Mouse (Mus musculus) lung, postnatal 0 days (tissue): ENCODE measurements at regions not wholly inside any gene's neighbourhood (a gene's known extent, or its start where the extent isn't known, plus 50 kb on each side); places are given as distances from the start of the nearest gene placed in this dataset.

ENCODE experiments used
- ATAC-seq: fragments of 200-750 bp; cut with Nextera tagmentation; 2 replicates; pipeline ENCODE4 v1.8.0; 2017; ENCODE audit warnings: moderate library complexity
- DNase-seq: peaks from one replicate; pipeline ENCODE4 v3.0.0-alpha.2; 2016; ENCODE audit warnings: low spot score
- H3K27ac ChIP-seq: fragments of 300-500 bp; sonication (generic); 2 replicates; pipeline ENCODE4 v1.5.1; 2014; ENCODE audit warnings: antibody characterized with exemption, mild to moderate bottlenecking, low read length, mixed read lengths
- H3K27me3 ChIP-seq: fragments of 300-500 bp; sonication (generic); replicated peaks from 2 replicates; pipeline ENCODE4 v1.6.1; 2014; ENCODE audit warnings: low read length, mixed read lengths; ENCODE audit not compliant: insufficient read depth
- H3K36me3 ChIP-seq: fragments of 300-500 bp; sonication (generic); 2 replicates; pipeline ENCODE4 v1.6.1; 2014; ENCODE audit warnings: low read length, mixed read lengths; ENCODE audit not compliant: insufficient read depth
- H3K4me1 ChIP-seq: fragments of 300-500 bp; sonication (generic); 2 replicates; pipeline ENCODE4 v1.6.1; 2014; ENCODE audit warnings: antibody characterized with exemption, low read depth, low read length, mixed read lengths; ENCODE audit not compliant: insufficient read depth
- H3K4me2 ChIP-seq: fragments of 300-500 bp; sonication (generic); replicated peaks from 2 replicates; pipeline ENCODE4 v1.6.1; 2014; ENCODE audit warnings: low read depth, mild to moderate bottlenecking, low read length, moderate library complexity, mixed read lengths
- H3K4me3 ChIP-seq: fragments of 300-500 bp; sonication (generic); 2 replicates; pipeline ENCODE4 v1.5.1; 2014; ENCODE audit warnings: low read depth, low read length
- H3K9ac ChIP-seq: fragments of 300-500 bp; sonication (generic); replicated peaks from 2 replicates; pipeline ENCODE4 v1.6.1; 2014; ENCODE audit warnings: low read depth, mild to moderate bottlenecking
- H3K9me3 ChIP-seq: fragments of 300-500 bp; sonication (generic); 2 replicates; pipeline ENCODE4 v1.6.1; 2016; ENCODE audit warnings: low read length, mixed read lengths
- CTCF ChIP-seq: IDR thresholded peaks from 2 replicates; pipeline ENCODE4 v1.5.1; 2016; ENCODE audit warnings: antibody characterized with exemption, mild to moderate bottlenecking
- EP300 ChIP-seq: IDR thresholded peaks from 2 replicates; pipeline ENCODE4 v1.6.1; 2016; ENCODE audit warnings: antibody characterized with exemption, mild to moderate bottlenecking, control low read depth
- WGBS: fragments of 180-500 bp; shearing (Covaris S2); extraction: QIAGEN DNeasy Blood & Tissue Kit; methylation state at CpG from one replicate; pipeline ENCODE4 v1.1.7; 2014; 5-methylcytosine and 5-hydroxymethylcytosine counted together

- Histone ChIP-seq H3K9ac (no peak overlapping the region), H3K36me3 (no peaks in the 10 kb centered on the region), H3K4me2 (no peak overlapping the region), H3K4me1 (no peaks in the 10 kb centered on the region), H3K27ac (no peak overlapping the region), H3K27me3 (no peaks in the 10 kb centered on the region), H3K9me3 (no peaks in the 10 kb centered on the region), H3K4me3 (no peak overlapping the region)
- no peak for ATAC-seq
- no peak for TF ChIP-seq CTCF
- no peak for TF ChIP-seq EP300
- no peak for DNase-seq
- WGBS: 77% methylated on average over 3 of the region's 3 CpGs
These were observed 175.5 kb upstream of the Pkdcc start for GRCm38 (mm10) chr17:83039563-83039962.

- no peaks in the 10 kb centered on the region for H3K4me1 ChIP-seq
- H3K27me3 ChIP-seq: no peaks in the 10 kb centered on the region
- H3K4me3 ChIP-seq: no peak overlapping the region
- H3K27ac ChIP-seq: no peak overlapping the region
- 75% methylated on average over 6 of the region's 6 CpGs for WGBS
- no peak overlapping the region for H3K4me2 ChIP-seq
- no peak for DNase-seq
- no peak for ATAC-seq
- H3K36me3 ChIP-seq: no peaks in the 10 kb centered on the region
- H3K9ac ChIP-seq: no peak overlapping the region
- TF ChIP-seq EP300 (no peak), CTCF (no peak)
- no peaks in the 10 kb centered on the region for H3K9me3 ChIP-seq
These were observed 170.6 kb upstream of the Pkdcc start for GRCm38 (mm10) chr17:83044515-83044914.

GRCm38 (mm10) chr17:83049972-83050535, 165.0 kb upstream of the Pkdcc start:
- no peak overlapping the region for H3K4me2 ChIP-seq
- H3K9me3 ChIP-seq: no peaks in the 10 kb centered on the region
- DNase-seq (peak; percentile 64), ATAC-seq (peak; percentile 87)
- TF ChIP-seq EP300: peak; percentile 65
- TF ChIP-seq CTCF: no peak
- peaks cover 3% of the 10 kb centered on the region; the same call in 1 of the 2 replicates for H3K4me1 ChIP-seq
- no peak overlapping the region for H3K9ac ChIP-seq
- WGBS: 26% methylated on average over 13 of the region's 13 CpGs
- H3K27me3 ChIP-seq: no peaks in the 10 kb centered on the region
- H3K36me3 ChIP-seq: no peaks in the 10 kb centered on the region
- H3K4me3 ChIP-seq: no peak overlapping the region
- no peak overlapping the region for H3K27ac ChIP-seq

- Histone ChIP-seq H3K36me3 (no peaks in the 10 kb centered on the region), H3K4me2 (no peak overlapping the region), H3K27me3 (no peaks in the 10 kb centered on the region), H3K4me3 (no peak overlapping the region), H3K27ac (no peak overlapping the region), H3K4me1 (peaks cover 3% of the 10 kb centered on the region; the same call in 1 of the 2 replicates), H3K9ac (no peak overlapping the region), H3K9me3 (no peaks in the 10 kb centered on the region)
- WGBS: 70% methylated on average over 11 of the region's 11 CpGs
- ATAC-seq (no peak), DNase-seq (no peak)
- TF ChIP-seq CTCF (no peak), EP300 (no peak)
These were observed 164.4 kb upstream of the Pkdcc start for GRCm38 (mm10) chr17:83050591-83051197.

- no peak overlapping the region for H3K27ac ChIP-seq
- TF ChIP-seq EP300 (no peak), CTCF (no peak)
- H3K9ac ChIP-seq: no peak overlapping the region
- ATAC-seq (no peak), DNase-seq (no peak)
- 67% methylated on average over 6 of the region's 6 CpGs for WGBS
- no peak overlapping the region for H3K4me2 ChIP-seq
- peaks cover 3% of the 10 kb centered on the region; the same call in 1 of the 2 replicates for H3K4me1 ChIP-seq
- H3K27me3 ChIP-seq: no peaks in the 10 kb centered on the region
- H3K36me3 ChIP-seq: no peaks in the 10 kb centered on the region
- no peaks in the 10 kb centered on the region for H3K9me3 ChIP-seq
- no peak overlapping the region for H3K4me3 ChIP-seq
These were observed 162.4 kb upstream of the Pkdcc start for GRCm38 (mm10) chr17:83052613-83053140.

GRCm38 (mm10) chr17:83057832-83058231, 157.3 kb upstream of the Pkdcc start:
- H3K27ac ChIP-seq: no peak overlapping the region
- TF ChIP-seq EP300: no peak
- TF ChIP-seq CTCF: no peak
- 21% methylated on average over 3 of the region's 3 CpGs for WGBS
- no peaks in the 10 kb centered on the region for H3K36me3 ChIP-seq
- DNase-seq: no peak
- no peak overlapping the region for H3K9ac ChIP-seq
- H3K4me3 ChIP-seq: no peak overlapping the region
- no peaks in the 10 kb centered on the region for H3K4me1 ChIP-seq
- no peaks in the 10 kb centered on the region for H3K9me3 ChIP-seq
- no peak; the same call in 1 of the 2 replicates for ATAC-seq
- H3K27me3 ChIP-seq: no peaks in the 10 kb centered on the region
- no peak overlapping the region for H3K4me2 ChIP-seq
